Mouse (Mus musculus) intestine, postnatal 0 days (tissue): ENCODE measurements around the gene Smc6. TPM values are rescaled to one million over a fixed set of nuclear protein-coding genes. Genes with fewer than 3 reads are reported as not detected.

ENCODE experiments used
- ATAC-seq: fragments of 200-750 bp; cut with Nextera tagmentation; 2 replicates; pipeline ENCODE4 v1.8.0; 2017; ENCODE audit warnings: mild to moderate bottlenecking, moderate TSS enrichment, moderate library complexity
- H3K27ac ChIP-seq: fragments of 300-500 bp; sonication (generic); 2 replicates; pipeline ENCODE4 v1.5.1; 2014; ENCODE audit warnings: mild to moderate bottlenecking, low read depth, low read length, moderate library complexity
- H3K27me3 ChIP-seq: fragments of 300-500 bp; sonication (generic); replicated peaks from 2 replicates; pipeline ENCODE4 v1.6.1; 2014; ENCODE audit warnings: low read length, mixed read lengths; ENCODE audit not compliant: control insufficient read depth, insufficient read depth
- H3K36me3 ChIP-seq: fragments of 300-500 bp; sonication (generic); 2 replicates; pipeline ENCODE4 v1.6.1; 2014; ENCODE audit warnings: mild to moderate bottlenecking, moderate library complexity; ENCODE audit not compliant: control insufficient read depth, insufficient read depth
- H3K4me1 ChIP-seq: fragments of 300-500 bp; sonication (generic); replicated peaks from 2 replicates; pipeline ENCODE4 v1.6.1; 2014; ENCODE audit warnings: antibody characterized with exemption, low read length, mixed read lengths; ENCODE audit not compliant: control insufficient read depth, insufficient read depth
- H3K4me2 ChIP-seq: fragments of 300-500 bp; sonication (generic); replicated peaks from 2 replicates; pipeline ENCODE4 v1.6.1; 2014; ENCODE audit warnings: low read depth, mild to moderate bottlenecking, moderate library complexity
- H3K4me3 ChIP-seq: fragments of 300-500 bp; sonication (generic); 2 replicates; pipeline ENCODE4 v1.5.1; 2014; ENCODE audit warnings: low read depth, low read length
- H3K9ac ChIP-seq: fragments of 300-500 bp; sonication (generic); 2 replicates; pipeline ENCODE4 v1.6.1; 2014; ENCODE audit warnings: mild to moderate bottlenecking, low read depth, low read length
- H3K9me3 ChIP-seq: fragments of 300-500 bp; sonication (generic); 2 replicates; pipeline ENCODE4 v1.6.1; 2016; ENCODE audit warnings: mixed run types; ENCODE audit not compliant: control insufficient read depth
- CTCF ChIP-seq: sonication (generic); IDR thresholded peaks from 2 replicates; pipeline ENCODE4 v1.5.1; 2016; ENCODE audit warnings: low read depth, mild to moderate bottlenecking, control low read depth, antibody characterized with exemption, moderate library complexity
- WGBS: fragments of 180-500 bp; shearing (Covaris S2); extraction: QIAGEN DNeasy Blood & Tissue Kit; methylation state at CpG from one replicate; pipeline ENCODE4 v1.1.7; 2014; 5-methylcytosine and 5-hydroxymethylcytosine counted together
- polyA plus RNA-seq: library from polyadenylated mRNA; unstranded; fragments of >200 nt; fragmentation: Nextera tagmentation; extraction: Ambion mirVana; gene quantifications from 2 replicates; pipeline ENCODE4 v1.2.1, GENCODE M21; 2015

Smc6 gene
- polyA plus RNA-seq, 1 experiment from 2014 or later, result 73.6 TPM

DNA sequence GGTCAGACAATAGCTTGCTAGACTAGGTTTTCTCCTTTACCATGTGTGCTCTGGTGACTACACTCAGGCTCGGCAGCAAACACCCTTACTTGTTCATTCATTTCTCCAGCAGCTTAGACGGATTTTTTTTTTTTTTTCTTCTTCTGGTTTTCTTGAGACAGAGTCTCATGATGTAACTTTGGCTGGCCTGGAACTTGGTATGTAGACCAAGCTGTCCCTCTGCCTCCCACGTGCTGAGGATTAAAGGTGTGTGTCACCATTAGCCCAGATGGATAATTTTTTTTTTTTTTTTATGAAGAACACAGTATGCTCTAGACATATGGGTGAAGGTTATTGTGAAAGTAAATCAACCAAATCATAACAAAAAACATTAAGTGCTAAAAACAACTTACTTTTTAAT, 15.4 kb upstream of the Smc6 start:
- Histone ChIP-seq H3K36me3 (peaks cover 3% of the 10 kb centered on the region; the same call in 1 of the 2 replicates), H3K27me3 (no peaks in the 10 kb centered on the region), H3K27ac (no peak overlapping the region), H3K4me2 (no peak overlapping the region), H3K4me3 (no peak overlapping the region), H3K9ac (no peak overlapping the region), H3K4me1 (no peaks in the 10 kb centered on the region), H3K9me3 (no peaks in the 10 kb centered on the region)
- 79% methylated on average over 3 of the region's 3 CpGs for WGBS
- ATAC-seq, result no peak
- no peak for TF ChIP-seq CTCF

DNA sequence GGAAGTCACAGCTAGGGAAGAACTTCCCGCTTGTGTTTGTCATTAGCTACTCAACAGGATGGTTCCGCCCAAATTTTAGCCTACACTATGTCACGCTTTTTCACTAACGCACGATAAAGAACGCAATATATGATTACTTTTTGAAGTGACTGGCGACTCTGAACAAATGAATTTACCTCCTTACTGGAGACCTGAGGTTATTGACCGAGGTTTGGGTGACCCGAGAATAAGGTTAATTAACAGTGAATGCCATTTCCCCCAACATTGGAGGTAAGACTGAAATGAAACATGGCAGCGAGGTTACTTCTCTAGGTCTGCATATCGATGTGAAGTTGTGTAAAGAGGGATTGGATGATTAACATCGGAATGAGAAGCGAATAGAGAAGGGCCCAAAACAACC, 791 bp upstream of the Smc6 start:
- TF ChIP-seq CTCF, result no peak
- peaks cover 6% of the 10 kb centered on the region; the same call in 1 of the 2 replicates for H3K4me1 ChIP-seq
- H3K36me3 ChIP-seq, result no peaks in the 10 kb centered on the region
- peak overlapping the region; percentile 85; the same call in 1 of the 2 replicates for H3K9ac ChIP-seq
- H3K27ac ChIP-seq, result 0 out of 2 replicates have a peak overlapping the region, but pooled peaks have one; percentile 93
- peak overlapping the region; percentile 79 for H3K4me3 ChIP-seq
- H3K9me3 ChIP-seq, result no peaks in the 10 kb centered on the region
- 2% methylated on average over 13 of the region's 13 CpGs for WGBS
- no peak for ATAC-seq
- H3K4me2 ChIP-seq, result peak overlapping the region; percentile 96
- no peaks in the 10 kb centered on the region for H3K27me3 ChIP-seq

DNA sequence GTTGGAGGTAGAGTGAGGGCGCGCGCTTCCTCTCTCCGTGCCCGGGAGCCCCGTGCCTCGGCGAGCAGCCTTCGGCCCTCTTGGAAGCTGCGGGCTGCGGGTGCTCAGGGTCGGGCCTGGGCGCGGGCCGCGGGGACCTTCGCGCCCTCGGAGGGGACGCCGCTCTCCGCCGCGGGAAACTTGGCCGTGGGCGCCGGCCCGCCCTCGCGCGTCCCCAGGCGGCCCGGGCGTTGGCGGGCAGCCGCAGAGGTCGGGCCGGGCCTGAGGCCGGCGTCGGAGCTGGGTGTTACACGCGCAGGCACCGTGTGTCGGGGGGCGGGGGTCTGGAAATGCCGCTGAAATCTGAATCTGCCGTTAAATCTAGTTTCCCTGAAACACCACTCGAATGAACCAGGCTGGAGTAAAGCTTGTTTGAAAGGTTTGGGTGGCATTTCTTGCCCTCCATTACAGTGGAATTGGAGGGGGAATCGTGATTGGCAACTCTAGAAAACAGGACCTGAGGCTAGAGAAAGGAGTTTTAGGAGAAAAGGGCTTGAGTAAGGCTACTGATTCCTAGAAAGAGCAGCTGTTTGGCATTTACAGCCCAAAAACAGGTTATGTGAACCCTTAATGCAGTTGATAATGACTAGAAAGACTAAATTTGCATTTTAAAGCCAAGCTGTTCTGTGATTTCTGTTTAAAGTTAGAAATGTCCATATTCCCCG, 748 bp downstream of the Smc6 start:
- H3K36me3 ChIP-seq, result no peaks in the 10 kb centered on the region
- no peak for TF ChIP-seq CTCF
- H3K27ac ChIP-seq, result peak overlapping the region; percentile 93
- H3K27me3 ChIP-seq, result no peaks in the 10 kb centered on the region
- H3K4me2 ChIP-seq, result peak overlapping the region; percentile 96
- H3K9me3 ChIP-seq, result no peaks in the 10 kb centered on the region
- WGBS, result 1% methylated on average over 51 of the region's 51 CpGs
- peak; percentile 65 for ATAC-seq
- H3K9ac ChIP-seq, result peak overlapping the region; percentile 85
- peak overlapping the region; percentile 79 for H3K4me3 ChIP-seq
- H3K4me1 ChIP-seq, result peaks cover 6% of the 10 kb centered on the region; the same call in 1 of the 2 replicates

DNA sequence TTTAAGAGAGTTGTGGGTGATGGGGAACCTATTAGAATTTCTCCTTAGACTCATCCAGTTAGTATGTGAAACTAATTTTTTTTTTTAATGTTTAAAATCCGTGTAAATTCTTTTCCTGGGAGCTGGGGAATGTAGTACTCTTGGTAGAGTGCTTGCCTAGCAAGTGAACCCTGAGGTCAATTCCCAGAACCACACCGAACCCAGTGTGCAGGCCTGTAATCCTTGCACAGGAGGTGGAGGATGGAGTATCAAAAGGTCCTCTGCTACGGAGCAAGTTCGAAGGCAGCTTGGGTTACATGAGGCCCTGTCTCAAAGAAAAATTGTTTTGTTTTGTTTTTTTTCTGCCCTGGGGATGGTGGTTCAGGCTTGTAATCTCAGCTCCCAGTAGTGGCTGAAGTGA, 1.3 kb downstream of the Smc6 start:
- H3K27ac ChIP-seq, result no peak overlapping the region
- no peaks in the 10 kb centered on the region for H3K27me3 ChIP-seq
- no peak for TF ChIP-seq CTCF
- WGBS, result 1% methylated on average over 4 of the region's 4 CpGs
- H3K9me3 ChIP-seq, result no peaks in the 10 kb centered on the region
- H3K4me3 ChIP-seq, result peak overlapping the region; percentile 79
- no peaks in the 10 kb centered on the region for H3K36me3 ChIP-seq
- ATAC-seq, result no peak
- H3K4me2 ChIP-seq, result peak overlapping the region; percentile 96
- peaks cover 6% of the 10 kb centered on the region; the same call in 1 of the 2 replicates for H3K4me1 ChIP-seq
- no peak overlapping the region for H3K9ac ChIP-seq

DNA sequence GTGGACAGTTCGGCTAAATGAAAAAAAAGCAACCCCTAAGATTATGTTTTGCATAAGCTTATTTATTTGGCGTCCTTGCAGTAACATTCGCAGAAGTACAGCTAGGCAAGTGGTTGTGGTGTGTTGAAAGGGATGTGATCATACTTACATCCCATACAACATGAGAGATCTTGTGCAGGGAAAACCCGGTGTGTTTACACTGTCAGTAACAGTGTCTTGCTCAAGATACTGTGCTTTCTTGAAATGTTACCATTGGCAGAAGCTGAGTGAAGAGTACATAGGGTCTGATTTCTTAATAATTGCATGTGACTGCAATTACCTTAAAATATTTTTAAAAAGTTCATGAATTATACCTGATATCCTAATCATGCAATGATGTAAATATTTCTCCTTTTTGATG, 6.9 kb downstream of the Smc6 start:
- Histone ChIP-seq H3K27me3 (no peaks in the 10 kb centered on the region), H3K4me1 (no peaks in the 10 kb centered on the region), H3K4me3 (no peak overlapping the region), H3K9ac (no peak overlapping the region), H3K9me3 (no peaks in the 10 kb centered on the region), H3K27ac (no peak overlapping the region), H3K4me2 (no peak overlapping the region), H3K36me3 (peaks cover 32% of the 10 kb centered on the region)
- 87% methylated on average over 4 of the region's 4 CpGs for WGBS
- TF ChIP-seq CTCF, result no peak
- no peak for ATAC-seq

DNA sequence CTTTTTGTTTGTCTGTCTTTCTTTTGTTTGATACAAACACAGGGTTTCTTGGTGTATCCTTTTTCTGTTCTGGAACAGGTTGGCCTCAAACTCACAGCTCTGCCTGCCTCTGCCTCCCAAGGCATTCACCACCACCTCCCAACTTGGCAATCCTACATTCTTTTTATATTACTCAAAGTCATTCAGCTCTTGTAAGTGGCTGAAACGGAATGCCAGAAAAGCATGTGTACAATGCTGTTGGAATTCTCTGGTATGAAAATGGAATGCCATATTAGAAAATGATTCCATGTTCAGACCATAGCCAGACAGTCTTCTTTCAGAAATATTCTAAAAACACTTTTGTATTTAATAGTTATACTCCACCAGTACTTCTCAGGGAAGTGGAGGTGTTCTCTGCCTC, 7.5 kb downstream of the Smc6 start:
- no peak for TF ChIP-seq CTCF
- Histone ChIP-seq H3K9me3 (no peaks in the 10 kb centered on the region), H3K27ac (no peak overlapping the region), H3K9ac (no peak overlapping the region), H3K4me1 (no peaks in the 10 kb centered on the region), H3K4me3 (no peak overlapping the region), H3K4me2 (no peak overlapping the region), H3K36me3 (peaks cover 36% of the 10 kb centered on the region), H3K27me3 (no peaks in the 10 kb centered on the region)
- ATAC-seq, result no peak
- WGBS, result 66% methylated on average over 1 of the region's 1 CpGs
